Mouse (Mus musculus) heart, embryonic 13.5 days (tissue): ENCODE measurements around the gene Armh1. TPM values are rescaled to one million over a fixed set of nuclear protein-coding genes. Genes with fewer than 3 reads are reported as not detected.

Source experiments
- ATAC-seq: fragments of 200-750 bp; cut with Nextera tagmentation; 2 replicates; pipeline ENCODE4 v1.8.0; 2017; ENCODE audit warnings: moderate TSS enrichment; ENCODE audit not compliant: insufficient number of reproducible peaks, low FRiP score, low TSS enrichment; ENCODE audit errors: extremely low read depth
- H3K27ac ChIP-seq: fragments of 300-500 bp; sonication (generic); replicated peaks from 2 replicates; pipeline ENCODE4 v1.5.1; 2015; ENCODE audit warnings: moderate library complexity, mild to moderate bottlenecking, inconsistent platforms
- H3K27me3 ChIP-seq: fragments of 300-500 bp; sonication (generic); replicated peaks from 2 replicates; pipeline ENCODE4 v1.6.1; 2015; ENCODE audit warnings: mild to moderate bottlenecking, inconsistent platforms
- H3K36me3 ChIP-seq: fragments of 300-500 bp; sonication (generic); 2 replicates; pipeline ENCODE4 v1.6.1; 2015; ENCODE audit warnings: mild to moderate bottlenecking, inconsistent platforms
- H3K4me1 ChIP-seq: fragments of 300-500 bp; sonication (generic); 2 replicates; pipeline ENCODE4 v1.6.1; 2015; ENCODE audit warnings: inconsistent platforms
- H3K4me2 ChIP-seq: fragments of 300-500 bp; sonication (generic); 2 replicates; pipeline ENCODE4 v1.6.1; 2015; ENCODE audit warnings: inconsistent platforms, mild to moderate bottlenecking, moderate library complexity
- H3K4me3 ChIP-seq: fragments of 300-500 bp; sonication (generic); 2 replicates; pipeline ENCODE4 v1.5.1; 2015; ENCODE audit warnings: moderate library complexity, mild to moderate bottlenecking, inconsistent platforms
- H3K9ac ChIP-seq: fragments of 300-500 bp; sonication (generic); 2 replicates; pipeline ENCODE4 v1.6.1; 2015; ENCODE audit warnings: inconsistent platforms, mild to moderate bottlenecking, moderate library complexity
- H3K9me3 ChIP-seq: fragments of 300-500 bp; sonication (generic); 2 replicates; pipeline ENCODE4 v1.6.1; 2016; ENCODE audit warnings: inconsistent platforms
- WGBS: fragments of 180-500 bp; shearing (Covaris S2); methylation state at CpG from one replicate; pipeline ENCODE4 v1.1.7; 2015; ENCODE audit warnings: mixed read lengths; 5-methylcytosine and 5-hydroxymethylcytosine counted together
- polyA plus RNA-seq: library from polyadenylated mRNA; unstranded; fragments of >200 nt; fragmentation: Nextera tagmentation; extraction: Ambion mirVana; gene quantifications from 2 replicates; pipeline ENCODE4 v1.2.1, GENCODE M21; 2015

The Armh1 gene
- polyA plus RNA-seq, 1 experiment from 2014 or later, result 0.35 TPM

- Histone ChIP-seq H3K27ac (no peak overlapping the region), H3K36me3 (peaks cover 99% of the 10 kb centered on the region), H3K4me1 (peaks cover 42% of the 10 kb centered on the region), H3K4me2 (no peak overlapping the region), H3K4me3 (no peak overlapping the region), H3K9me3 (no peaks in the 10 kb centered on the region), H3K27me3 (no peaks in the 10 kb centered on the region), H3K9ac (no peak overlapping the region)
- 92% methylated on average over 8 of the region's 8 CpGs for WGBS
- no peak for ATAC-seq
These were observed 28.5 kb upstream of the Armh1 start for GRCm38 (mm10) chr4:117280397-117280930.

GRCm38 (mm10) chr4:117279253-117279642, 27.3 kb upstream of the Armh1 start:
- no peak overlapping the region for H3K9ac ChIP-seq
- peaks cover 30% of the 10 kb centered on the region for H3K4me1 ChIP-seq
- 55% methylated on average over 2 of the region's 2 CpGs for WGBS
- no peaks in the 10 kb centered on the region for H3K27me3 ChIP-seq
- H3K4me3 ChIP-seq, result no peak overlapping the region
- no peak overlapping the region for H3K4me2 ChIP-seq
- no peak overlapping the region for H3K27ac ChIP-seq
- H3K9me3 ChIP-seq, result peaks cover 7% of the 10 kb centered on the region
- H3K36me3 ChIP-seq, result peaks cover 99% of the 10 kb centered on the region
- ATAC-seq, result no peak

- Histone ChIP-seq H3K27ac (no peak overlapping the region), H3K27me3 (no peaks in the 10 kb centered on the region), H3K36me3 (peaks cover 99% of the 10 kb centered on the region), H3K4me2 (no peak overlapping the region), H3K4me1 (peaks cover 24% of the 10 kb centered on the region), H3K9ac (no peak overlapping the region), H3K9me3 (peaks cover 12% of the 10 kb centered on the region), H3K4me3 (no peak overlapping the region)
- WGBS, result 78% methylated on average over 10 of the region's 10 CpGs
- no peak for ATAC-seq
These were observed 26.7 kb upstream of the Armh1 start for GRCm38 (mm10) chr4:117278381-117279252.

GRCm38 (mm10) chr4:117277687-117278086, 25.8 kb upstream of the Armh1 start:
- H3K4me1 ChIP-seq, result peaks cover 15% of the 10 kb centered on the region
- 91% methylated on average over 7 of the region's 7 CpGs for WGBS
- no peak overlapping the region for H3K4me2 ChIP-seq
- H3K36me3 ChIP-seq, result peaks cover 99% of the 10 kb centered on the region
- no peak overlapping the region for H3K4me3 ChIP-seq
- H3K9me3 ChIP-seq, result peaks cover 12% of the 10 kb centered on the region
- H3K9ac ChIP-seq, result no peak overlapping the region
- no peak for ATAC-seq
- no peaks in the 10 kb centered on the region for H3K27me3 ChIP-seq
- H3K27ac ChIP-seq, result no peak overlapping the region

GRCm38 (mm10) chr4:117277021-117277420, 25.1 kb upstream of the Armh1 start:
- H3K9ac ChIP-seq, result no peak overlapping the region
- ATAC-seq, result no peak
- H3K9me3 ChIP-seq, result peaks cover 12% of the 10 kb centered on the region
- H3K4me3 ChIP-seq, result no peak overlapping the region
- H3K4me2 ChIP-seq, result no peak overlapping the region
- H3K27me3 ChIP-seq, result no peaks in the 10 kb centered on the region
- H3K36me3 ChIP-seq, result peaks cover 99% of the 10 kb centered on the region
- peaks cover 15% of the 10 kb centered on the region for H3K4me1 ChIP-seq
- 96% methylated on average over 13 of the region's 13 CpGs for WGBS
- H3K27ac ChIP-seq, result no peak overlapping the region

- H3K27ac ChIP-seq, result no peak overlapping the region
- no peaks in the 10 kb centered on the region for H3K27me3 ChIP-seq
- no peak overlapping the region for H3K4me3 ChIP-seq
- H3K36me3 ChIP-seq, result peaks cover 100% of the 10 kb centered on the region
- H3K4me2 ChIP-seq, result no peak overlapping the region
- no peak for ATAC-seq
- WGBS, result 81% methylated on average over 17 of the region's 17 CpGs
- peaks cover 15% of the 10 kb centered on the region for H3K4me1 ChIP-seq
- no peak overlapping the region for H3K9ac ChIP-seq
- H3K9me3 ChIP-seq, result peaks cover 12% of the 10 kb centered on the region
These were observed 24.4 kb upstream of the Armh1 start for GRCm38 (mm10) chr4:117276281-117276711.

- no peak overlapping the region for H3K4me2 ChIP-seq
- no peaks in the 10 kb centered on the region for H3K27me3 ChIP-seq
- peaks cover 12% of the 10 kb centered on the region for H3K9me3 ChIP-seq
- WGBS, result 86% methylated on average over 4 of the region's 4 CpGs
- no peak overlapping the region for H3K27ac ChIP-seq
- H3K36me3 ChIP-seq, result peaks cover 88% of the 10 kb centered on the region
- no peak overlapping the region for H3K4me3 ChIP-seq
- H3K4me1 ChIP-seq, result peaks cover 13% of the 10 kb centered on the region
- H3K9ac ChIP-seq, result no peak overlapping the region
- no peak for ATAC-seq
These were observed 22.8 kb upstream of the Armh1 start for GRCm38 (mm10) chr4:117274720-117275119.

- ATAC-seq, result no peak
- Histone ChIP-seq H3K27ac (no peak overlapping the region), H3K4me2 (no peak overlapping the region), H3K4me3 (no peak overlapping the region), H3K4me1 (no peaks in the 10 kb centered on the region), H3K27me3 (no peaks in the 10 kb centered on the region), H3K9me3 (peaks cover 12% of the 10 kb centered on the region), H3K9ac (no peak overlapping the region), H3K36me3 (peaks cover 73% of the 10 kb centered on the region)
- 33% methylated on average over 12 of the region's 12 CpGs for WGBS
These were observed 20.5 kb upstream of the Armh1 start for GRCm38 (mm10) chr4:117272459-117272858.

GRCm38 (mm10) chr4:117270278-117270677, 18.4 kb upstream of the Armh1 start:
- Histone ChIP-seq H3K9me3 (peaks cover 12% of the 10 kb centered on the region), H3K27me3 (no peaks in the 10 kb centered on the region), H3K27ac (no peak overlapping the region), H3K9ac (no peak overlapping the region), H3K4me1 (no peaks in the 10 kb centered on the region), H3K36me3 (peaks cover 51% of the 10 kb centered on the region), H3K4me3 (no peak overlapping the region), H3K4me2 (no peak overlapping the region)
- ATAC-seq, result no peak
- WGBS, result 12% methylated on average over 6 of the region's 6 CpGs

GRCm38 (mm10) chr4:117267831-117268437, 16.0 kb upstream of the Armh1 start:
- no peaks in the 10 kb centered on the region for H3K9me3 ChIP-seq
- 75% methylated on average over 25 of the region's 25 CpGs for WGBS
- no peak overlapping the region for H3K9ac ChIP-seq
- H3K27ac ChIP-seq, result no peak overlapping the region
- H3K4me2 ChIP-seq, result no peak overlapping the region
- H3K4me3 ChIP-seq, result no peak overlapping the region
- no peak for ATAC-seq
- peaks cover 28% of the 10 kb centered on the region for H3K36me3 ChIP-seq
- H3K4me1 ChIP-seq, result no peaks in the 10 kb centered on the region
- H3K27me3 ChIP-seq, result no peaks in the 10 kb centered on the region

GRCm38 (mm10) chr4:117267284-117267683, 15.4 kb upstream of the Armh1 start:
- Histone ChIP-seq H3K9me3 (no peaks in the 10 kb centered on the region), H3K27ac (no peak overlapping the region), H3K4me1 (no peaks in the 10 kb centered on the region), H3K27me3 (no peaks in the 10 kb centered on the region), H3K4me3 (no peak overlapping the region), H3K9ac (no peak overlapping the region), H3K4me2 (no peak overlapping the region), H3K36me3 (peaks cover 21% of the 10 kb centered on the region)
- ATAC-seq, result no peak
- WGBS, result 3% methylated on average over 2 of the region's 2 CpGs
